Mouse (Mus musculus): ENCODE measurements around the gene Dhx37.

GRCm38 (mm10) chr5:125457538-125457937 lies 23.6 kb upstream of the Dhx37 start:
- no peak for TF ChIP-seq POLR2A (IDR thresholded peaks at IDR 0.05; ENCODE audit: control insufficient read depth in 1 of 2, insufficient read depth in 1 of 2, low read depth in 1 of 2, low read length in 2 of 2, poor library complexity in 1 of 2)
- no peak for TF ChIP-seq TBP (IDR thresholded peaks at IDR 0.05; ENCODE audit: low read depth, low read length)
- TF ChIP-seq CTCF (IDR thresholded peaks at IDR 0.05 in 2 of 3, conservative IDR thresholded peaks at IDR 0.05 in 1 of 3; ENCODE audit: control insufficient read depth in 1 of 3, insufficient read depth in 1 of 3, low read depth in 2 of 3, low read length in 3 of 3, poor library complexity in 1 of 3, severe bottlenecking in 1 of 3) = no peak
- no peak for TF ChIP-seq MAZ (IDR thresholded peaks at IDR 0.05; ENCODE audit: low read depth, low read length)
- TF ChIP-seq USF1 (IDR thresholded peaks at IDR 0.05; ENCODE audit: low read depth, low read length) = no peak
- no peak for TF ChIP-seq ZC3H11A (IDR thresholded peaks at IDR 0.05; ENCODE audit: low read depth, low read length)
- no peak for TF ChIP-seq ZNF384 (IDR thresholded peaks at IDR 0.05; ENCODE audit: low read depth, low read length)
- no peak for TF ChIP-seq ZKSCAN1 (IDR thresholded peaks at IDR 0.05; ENCODE audit: low read depth, low read length)
- no peak for TF ChIP-seq GABPA (IDR thresholded peaks at IDR 0.05; ENCODE audit: low read depth, low read length)
- TF ChIP-seq HCFC1 (IDR thresholded peaks at IDR 0.05; ENCODE audit: low read depth, low read length) = no peak

Data from MEL (cell line).